Mouse (Mus musculus) embryonic fibroblast, embryonic 13.5 days (primary cell): ENCODE data around the gene Siae. TPM values are rescaled to one million over a fixed set of nuclear protein-coding genes. Genes with fewer than 3 reads are reported as not detected.

Experiments
- H3K27ac ChIP-seq: 2 replicates; pipeline ENCODE4 v1.5.1; 2012; ENCODE audit warnings: low read length, control low read depth, inconsistent platforms; ENCODE audit not compliant: insufficient read depth
- H3K4me1 ChIP-seq: 2 replicates; pipeline ENCODE4 v1.6.1; 2011; ENCODE audit warnings: low read length; ENCODE audit not compliant: control insufficient read depth, insufficient read depth
- H3K4me3 ChIP-seq: 2 replicates; pipeline ENCODE4 v1.5.1; 2011; ENCODE audit warnings: mild to moderate bottlenecking, control low read depth, low read length; ENCODE audit not compliant: insufficient read depth
- CTCF ChIP-seq: IDR thresholded peaks from 2 replicates; pipeline ENCODE4 v1.5.1; 2011; ENCODE audit warnings: mild to moderate bottlenecking, control low read depth, low read length, moderate library complexity, borderline replicate concordance; ENCODE audit not compliant: insufficient read depth
- POLR2A ChIP-seq: IDR thresholded peaks from 2 replicates; pipeline ENCODE4 v1.6.1; 2011; ENCODE audit warnings: low read depth, mild to moderate bottlenecking, control low read depth, low read length, moderate library complexity
- polyA plus RNA-seq: library from polyadenylated mRNA; stranded (reverse); fragments of >200 nt; gene quantifications from 2 replicates; pipeline ENCODE4 v1.2.4, GENCODE M21; 2011; ENCODE audit warnings: low read depth; ENCODE audit not compliant: missing spikeins, insufficient read length

Siae gene
- polyA plus RNA-seq, 1 experiment, result 16.1 TPM

DNA sequence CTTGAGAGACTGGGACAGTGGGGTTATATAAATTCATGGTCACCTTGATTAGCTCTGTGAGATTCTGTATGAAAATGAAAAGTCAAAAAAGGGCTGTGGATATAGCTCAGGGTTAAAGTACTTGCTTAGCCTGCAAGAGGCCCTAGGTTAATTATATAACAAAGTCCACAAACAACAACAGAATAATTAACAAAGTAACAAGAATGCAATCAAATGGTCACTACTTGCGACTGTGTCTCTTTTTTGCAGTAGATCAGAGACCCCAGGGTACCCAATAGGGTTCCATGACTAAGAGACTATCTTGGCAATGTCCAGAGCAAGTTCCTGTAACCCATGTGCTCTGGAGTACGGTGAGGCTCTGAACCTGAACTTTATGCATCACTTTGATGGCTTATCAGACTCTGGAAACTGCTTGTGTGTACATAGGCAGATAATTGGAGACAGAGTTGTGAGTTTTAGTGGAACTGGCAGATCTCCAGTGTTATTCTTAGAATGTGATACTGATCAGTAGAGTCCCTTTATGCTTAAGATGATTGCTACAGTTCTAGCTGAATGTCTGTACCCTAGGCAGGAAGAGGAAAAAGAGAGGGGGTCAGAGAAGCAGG, 13.8 kb downstream of the Siae start:
- Histone ChIP-seq H3K4me1 (no peaks in the 10 kb centered on the region), H3K27ac (no peak overlapping the region), H3K4me3 (no peak overlapping the region)
- TF ChIP-seq POLR2A, result no peak
- TF ChIP-seq CTCF, result no peak

DNA sequence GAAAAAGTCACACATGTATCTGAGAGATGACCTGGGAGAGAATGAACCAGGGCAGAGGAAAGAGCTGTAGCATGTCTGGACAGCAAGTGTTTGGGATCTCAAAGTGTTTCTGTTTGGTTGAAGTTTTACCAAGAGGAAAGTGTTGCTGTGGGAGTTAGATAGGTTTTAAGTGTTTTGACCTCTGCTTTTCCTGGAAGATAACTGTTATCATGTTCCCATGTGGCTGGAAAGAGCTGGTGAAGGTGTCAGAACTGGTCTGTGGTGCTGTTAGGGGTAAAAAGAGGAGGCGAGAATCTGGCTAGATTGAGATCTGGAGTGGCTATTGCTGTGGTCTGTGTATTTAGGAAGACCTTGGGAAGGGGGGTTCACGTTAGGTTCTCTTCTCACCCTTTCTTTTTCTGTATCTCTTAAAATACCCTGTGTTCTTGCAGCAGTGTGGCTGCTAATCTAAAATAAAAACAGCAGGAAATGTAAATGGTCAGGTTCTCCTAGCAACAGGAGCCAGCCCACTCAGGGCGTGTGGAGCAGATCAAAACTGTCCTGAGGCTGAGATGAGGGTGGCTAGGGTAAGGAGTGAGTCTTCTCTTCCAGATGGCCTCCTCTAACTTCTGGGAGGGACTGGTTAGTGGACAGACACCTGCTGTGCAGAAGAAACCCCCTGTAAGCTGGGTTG, 16.8 kb downstream of the Siae start:
- Histone ChIP-seq H3K4me1 (no peaks in the 10 kb centered on the region; the same call in 1 of the 2 replicates), H3K4me3 (no peak overlapping the region), H3K27ac (no peak overlapping the region)
- TF ChIP-seq POLR2A (no peak), CTCF (no peak)

DNA sequence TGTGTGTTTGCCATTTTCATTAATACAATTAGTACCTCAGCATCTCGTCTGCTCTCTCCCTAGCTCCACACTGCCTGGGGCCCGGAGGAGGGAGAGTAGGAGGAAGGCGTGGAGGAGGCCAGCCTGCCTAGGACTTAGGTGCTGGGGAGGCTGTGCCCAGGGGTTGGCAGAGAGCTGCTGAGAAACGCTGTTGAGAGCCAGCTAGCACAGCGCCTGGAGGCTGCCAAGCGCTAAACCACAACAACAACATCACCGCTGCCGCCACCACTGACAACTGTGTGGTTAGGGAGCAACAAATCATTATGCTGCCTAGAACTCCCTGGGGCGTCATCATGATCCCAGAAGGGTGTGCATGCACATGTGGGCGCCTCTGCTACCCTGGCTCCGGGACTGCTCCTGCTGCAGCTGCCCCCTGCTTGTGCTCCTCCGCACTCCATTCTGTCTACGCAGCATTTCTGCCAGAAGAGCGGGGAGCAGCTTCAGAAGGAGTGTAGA, 21.0 kb downstream of the Siae start:
- no peak overlapping the region for H3K4me3 ChIP-seq
- TF ChIP-seq POLR2A, result no peak
- no peak for TF ChIP-seq CTCF
- H3K27ac ChIP-seq, result no peak overlapping the region
- H3K4me1 ChIP-seq, result no peaks in the 10 kb centered on the region; the same call in 1 of the 2 replicates

- no peaks in the 10 kb centered on the region for H3K4me1 ChIP-seq
- no peak overlapping the region for H3K27ac ChIP-seq
- TF ChIP-seq POLR2A (no peak), CTCF (no peak)
- H3K4me3 ChIP-seq, result no peak overlapping the region
Measured at GRCm38 (mm10) chr9:37583594-37583993, 28.1 kb downstream of the Siae start.

DNA sequence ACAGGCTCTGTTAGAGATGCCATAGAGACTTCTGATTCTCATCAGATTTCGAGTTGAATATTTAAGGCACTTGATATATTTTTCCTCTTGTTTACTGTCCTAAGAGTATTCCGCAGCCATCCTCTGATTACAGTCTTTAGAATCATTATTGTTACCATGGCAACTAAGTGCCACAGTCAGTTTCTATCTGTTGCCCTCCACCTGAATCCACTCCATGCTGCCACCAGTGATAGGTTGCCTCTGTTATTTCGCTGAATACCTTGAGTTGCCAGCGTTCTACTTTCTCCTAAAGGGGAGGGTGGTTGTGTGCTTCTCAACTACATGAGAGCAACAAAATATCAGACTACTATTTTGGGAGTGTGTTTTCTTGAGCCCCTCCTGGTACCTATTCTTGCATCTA, 31.2 kb downstream of the Siae start:
- H3K4me1 ChIP-seq, result no peaks in the 10 kb centered on the region
- H3K4me3 ChIP-seq, result no peak overlapping the region
- no peak for TF ChIP-seq POLR2A
- TF ChIP-seq CTCF, result no peak
- no peak overlapping the region for H3K27ac ChIP-seq

GRCm38 (mm10) chr9:37590381-37590780, 34.9 kb downstream of the Siae start:
- Histone ChIP-seq H3K27ac (no peak overlapping the region), H3K4me3 (no peak overlapping the region), H3K4me1 (no peaks in the 10 kb centered on the region)
- TF ChIP-seq POLR2A (no peak), CTCF (no peak)

GRCm38 (mm10) chr9:37592025-37592424, 36.5 kb downstream of the Siae start:
- H3K4me1 ChIP-seq, result no peaks in the 10 kb centered on the region
- H3K27ac ChIP-seq, result no peak overlapping the region
- TF ChIP-seq POLR2A, result no peak
- TF ChIP-seq CTCF, result no peak
- no peak overlapping the region for H3K4me3 ChIP-seq

DNA sequence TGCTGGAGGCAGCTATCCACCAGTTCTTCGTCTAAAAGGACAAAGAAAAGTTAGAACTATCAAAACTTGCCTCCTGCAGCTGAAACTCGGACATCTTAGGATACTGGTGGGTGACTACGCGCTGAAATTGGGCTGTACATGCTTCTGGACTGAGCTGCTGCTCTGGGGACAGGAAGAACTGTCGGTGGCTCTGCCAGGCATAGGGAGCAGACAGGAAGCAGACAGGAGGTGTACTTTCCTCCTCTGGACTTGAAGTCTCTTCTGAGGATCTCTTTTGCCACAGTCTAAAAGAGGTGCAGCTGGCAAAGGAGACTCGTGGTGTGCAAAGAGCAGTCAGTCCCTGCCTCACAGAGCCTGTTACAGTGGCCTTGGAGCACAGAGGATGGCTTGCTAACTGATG, 37.1 kb downstream of the Siae start:
- TF ChIP-seq POLR2A, result no peak
- TF ChIP-seq CTCF, result no peak
- Histone ChIP-seq H3K27ac (no peak overlapping the region), H3K4me3 (no peak overlapping the region), H3K4me1 (no peaks in the 10 kb centered on the region)

DNA sequence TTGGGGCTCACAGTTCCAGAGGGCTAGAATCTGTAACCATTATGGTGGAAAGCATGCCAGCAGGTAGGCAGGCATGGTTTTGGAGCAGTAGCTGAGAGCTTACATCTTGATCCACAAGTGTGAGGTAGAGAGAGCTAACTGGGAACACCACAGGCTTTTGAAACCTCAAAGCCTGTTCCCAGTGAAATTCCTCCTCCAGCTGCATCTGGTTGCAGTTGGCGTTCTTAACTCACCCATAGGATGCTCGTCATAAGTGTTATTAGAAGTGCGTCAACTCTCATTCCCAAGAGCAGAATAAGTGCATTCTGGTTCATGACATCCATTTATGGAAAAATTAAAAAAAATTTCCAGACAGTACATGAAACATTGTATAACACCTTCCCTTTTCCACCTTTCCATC, 38.2 kb downstream of the Siae start:
- Histone ChIP-seq H3K27ac (no peak overlapping the region), H3K4me1 (no peaks in the 10 kb centered on the region), H3K4me3 (no peak overlapping the region)
- TF ChIP-seq CTCF (no peak), POLR2A (no peak)

DNA sequence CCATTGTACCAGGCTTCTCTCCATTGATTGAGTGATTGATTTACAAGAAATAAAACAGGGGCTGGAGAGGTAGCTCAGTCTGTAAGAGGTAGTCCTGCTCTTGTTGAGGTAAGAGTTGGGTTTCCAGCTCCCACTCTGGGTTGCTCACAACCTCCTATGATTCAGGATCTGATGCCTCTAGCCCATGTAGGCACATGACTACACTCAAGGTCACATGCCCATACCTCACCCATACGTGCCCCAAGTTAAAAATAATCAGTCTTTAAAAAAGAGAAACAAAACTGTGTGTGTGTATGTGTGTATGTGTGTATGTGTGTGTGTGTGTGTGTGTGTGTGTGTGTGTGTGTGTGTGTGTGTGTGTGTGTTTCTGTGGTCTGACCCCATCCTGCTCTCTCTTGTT, 40.1 kb downstream of the Siae start:
- Histone ChIP-seq H3K4me1 (no peaks in the 10 kb centered on the region), H3K27ac (no peak overlapping the region), H3K4me3 (no peak overlapping the region)
- TF ChIP-seq CTCF, result no peak
- TF ChIP-seq POLR2A, result no peak
